Mouse (Mus musculus) cortical plate, adult 2 months (tissue): ENCODE data around the gene Zmynd8.

ENCODE experiments used
- CTCF ChIP-seq: fragments of 200-500 bp; IDR thresholded peaks from 2 replicates; pipeline ENCODE4 v1.5.1; 2011; ENCODE audit warnings: mild to moderate bottlenecking, control low read depth, low read length; ENCODE audit not compliant: insufficient read depth; ENCODE audit errors: extremely low read depth
- POLR2A ChIP-seq: fragments of 200-500 bp; IDR thresholded peaks from 2 replicates; pipeline ENCODE4 v1.6.1; 2011; ENCODE audit warnings: mild to moderate bottlenecking, low read length, control low read depth; ENCODE audit not compliant: insufficient read depth; ENCODE audit errors: extremely low read depth

GRCm38 (mm10) chr2:165858453-165859384 is 40.1 kb downstream of the Zmynd8 start:
- TF ChIP-seq CTCF = no peak
- TF ChIP-seq POLR2A = no peak
